Mouse (Mus musculus) gastrocnemius, postnatal 4 days (tissue): ENCODE measurements around the gene Zfp697. TPM values are rescaled to one million over a fixed set of nuclear protein-coding genes. Genes with fewer than 3 reads are reported as not detected.

ENCODE experiments used
- DNase-seq, 2 experiments: peaks; one replicate each; pipeline ENCODE4 v3.0.0; 2021 to 2022; ENCODE audit warnings: low spot score in 2 of 2, mixed read lengths in 2 of 2
- long read RNA-seq, 2 experiments: library from polyadenylated mRNA; stranded (forward); transcript quantifications; one replicate each; pipeline ENCODE4 v2.0.0; 2021
- total RNA-seq, 2 experiments: library from RNA; stranded (reverse); gene quantifications; 2 replicates each; pipeline ENCODE4 v1.2.3; 2021

Zfp697 gene
- total RNA-seq: 1 to 10 TPM; 4.0 TPM
- long read RNA-seq, experiment 1: 0 reads
- long read RNA-seq, experiment 2, partial matches to known transcripts: 0 of 1 reads
- long read RNA-seq, experiment 2, other reads (novel, unspliced or antisense): 0 of 1 reads

DNA sequence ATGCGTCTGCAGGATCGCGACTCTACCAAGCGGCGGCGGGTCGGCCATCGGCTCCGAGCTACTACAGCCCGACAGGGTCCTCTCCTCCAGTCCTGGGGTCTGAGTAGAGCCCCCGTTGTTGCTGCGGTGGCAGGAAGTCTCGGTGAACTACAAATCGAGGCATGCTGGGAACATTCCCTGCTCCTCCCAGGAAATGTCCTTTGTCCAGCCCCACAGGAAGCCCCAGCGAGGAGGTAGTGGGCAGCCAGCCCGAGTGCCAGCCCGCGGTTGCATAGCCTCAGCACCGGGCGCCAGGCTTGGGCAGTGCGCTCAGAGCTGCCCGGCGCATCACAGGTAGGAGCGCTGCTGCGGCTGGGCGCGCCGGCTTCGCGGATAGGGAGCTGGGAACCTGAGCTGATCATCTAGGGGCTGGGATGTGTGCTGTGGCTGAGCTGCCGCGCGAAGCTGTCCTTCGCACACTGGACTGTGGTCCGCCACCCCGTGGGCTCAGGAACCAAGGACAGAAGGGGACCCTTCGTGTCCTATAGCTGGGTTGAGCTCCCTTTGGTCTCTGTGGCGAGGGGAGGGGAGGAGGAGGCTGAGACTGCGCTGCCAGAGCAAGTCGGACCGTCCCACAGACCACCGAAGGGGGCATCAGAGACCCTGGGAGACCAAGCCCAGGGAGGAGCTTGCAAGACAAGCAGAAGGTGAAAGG is at the start of gene Zfp697:
Zfp697 (plus strand) TSS at position 216 of the 694 bp plus-strand sequence.
- peak; percentile 39 to 70 for DNase-seq

DNA sequence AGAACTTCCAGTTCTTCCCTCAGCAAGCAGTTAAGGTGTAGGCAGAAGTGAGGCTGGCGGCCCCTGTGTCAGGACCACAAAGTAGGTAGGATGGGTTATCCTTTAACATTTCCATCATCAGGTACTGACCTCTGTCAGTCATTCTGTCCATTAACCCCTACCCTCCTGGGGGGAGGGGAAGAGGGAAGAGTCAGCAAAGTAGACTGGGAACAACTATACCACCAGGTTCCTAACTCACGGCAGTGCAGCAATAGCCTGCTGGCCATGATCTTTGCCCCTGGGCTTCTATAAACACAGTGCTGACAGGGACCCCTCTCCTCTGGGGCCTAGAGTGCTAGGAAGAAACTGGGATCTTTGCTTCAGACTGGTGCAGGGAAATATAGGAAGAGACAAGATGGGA is 48.3 kb upstream of the Zfp697 start:
- DNase-seq: no peak

- no peak for DNase-seq
Observed at GRCm38 (mm10) chr3:98335331-98335730, 46.9 kb upstream of the Zfp697 start.

DNA sequence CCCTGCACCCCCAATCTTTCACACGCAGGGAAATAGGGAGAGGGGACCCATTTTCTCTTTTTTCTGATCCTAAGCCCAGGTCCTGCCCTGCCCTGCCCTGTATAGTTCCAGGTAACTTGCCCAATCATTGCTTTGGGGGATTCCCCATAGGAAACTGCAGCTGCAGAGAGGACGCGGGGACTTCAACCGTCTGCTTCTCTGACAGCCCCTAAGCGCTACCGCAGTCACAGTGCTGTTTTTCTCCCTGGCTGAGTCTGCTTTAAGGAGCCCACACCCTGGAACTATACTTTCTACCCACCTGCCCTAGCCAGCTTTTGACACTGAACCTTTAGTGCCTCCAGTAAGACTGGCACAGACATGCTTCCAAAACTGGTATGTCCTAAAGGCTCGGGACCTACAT is 46.4 kb upstream of the Zfp697 start:
- DNase-seq: no peak

- DNase-seq: no peak
Observed at GRCm38 (mm10) chr3:98336661-98337654, 45.3 kb upstream of the Zfp697 start.

DNA sequence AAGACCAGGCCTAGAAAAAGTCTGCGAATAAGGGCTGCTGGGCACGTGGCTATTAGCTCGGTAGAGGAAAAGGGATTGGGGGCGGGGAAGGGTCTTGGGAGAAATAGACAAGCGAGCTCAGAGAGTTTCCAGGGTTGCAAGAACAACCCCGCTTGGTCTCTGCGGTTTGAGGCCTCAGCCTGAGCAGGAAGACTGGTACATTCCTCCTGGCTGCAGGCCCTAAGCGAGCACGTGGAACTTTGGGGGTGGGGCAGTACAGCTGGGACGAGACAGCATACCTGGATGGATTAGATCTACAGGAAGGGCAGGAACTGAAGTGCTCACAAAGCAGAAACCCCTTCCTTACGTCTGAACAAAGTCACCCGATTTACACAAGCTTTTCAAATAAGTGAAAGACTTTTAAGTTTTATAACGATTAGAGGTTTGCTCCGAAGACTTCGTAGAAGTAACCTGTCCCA is 43.6 kb upstream of the Zfp697 start:
- DNase-seq: peak in 1 of 2 experiments; percentile 43

DNA sequence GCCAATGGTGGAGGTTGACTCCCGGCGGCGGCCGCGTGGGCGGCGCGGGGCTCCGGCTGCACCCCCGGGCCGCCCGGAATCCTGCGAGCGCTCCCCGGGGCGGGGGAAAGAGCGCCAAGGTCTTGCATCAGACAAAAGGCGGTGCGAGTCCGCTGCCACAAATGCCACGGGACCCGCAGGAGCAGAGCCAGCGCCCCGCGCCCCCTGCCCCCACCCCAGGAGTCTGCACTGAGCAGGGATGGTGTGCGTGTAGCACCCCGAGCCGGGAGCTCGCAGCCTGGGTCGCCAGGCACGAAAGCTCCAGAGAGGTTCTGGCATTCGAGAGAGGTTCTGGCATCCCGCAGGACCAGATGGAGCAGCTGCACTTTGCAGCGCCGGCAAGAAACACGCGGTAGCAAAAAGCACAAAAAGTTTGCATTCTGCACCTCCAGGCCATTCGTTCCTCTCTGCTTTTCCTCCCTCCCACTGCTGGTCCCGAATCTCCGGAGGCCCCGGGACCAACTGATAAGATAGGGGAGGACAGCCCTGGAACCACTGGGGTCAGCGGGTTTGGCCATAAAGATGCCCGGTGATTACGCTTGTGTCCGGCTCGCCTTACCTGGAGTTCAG is 43.1 kb upstream of the Zfp697 start:
- DNase-seq: peak; percentile 24 to 59

DNA sequence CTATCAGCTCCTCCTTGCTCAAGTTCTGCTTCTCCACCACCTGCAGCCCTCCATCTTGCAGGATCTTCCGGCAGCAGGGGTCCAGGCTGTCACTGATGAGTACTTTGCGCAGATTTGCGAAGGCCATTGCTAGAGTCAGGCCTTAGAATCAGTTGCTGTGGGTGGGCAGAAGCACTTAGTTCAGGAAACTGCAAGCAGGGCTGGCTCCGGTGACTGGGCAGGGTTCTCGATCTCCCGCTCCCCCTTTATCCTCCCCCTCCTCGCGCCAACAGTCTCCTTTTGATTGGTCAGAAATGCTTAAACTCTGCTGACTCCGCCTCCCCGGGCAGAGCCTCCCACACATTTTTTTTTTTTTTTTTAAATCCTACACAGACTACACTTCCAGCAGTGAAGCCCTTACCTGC is 42.6 kb upstream of the Zfp697 start, which contains the start of gene Phgdh:
Phgdh (minus strand) TSS at position 285 of the 404 bp plus-strand sequence.
- peak; percentile 39 to 73 for DNase-seq

GRCm38 (mm10) chr3:98340818-98341594 is 41.3 kb upstream of the Zfp697 start:
- no peak for DNase-seq

- no peak for DNase-seq
Observed at GRCm38 (mm10) chr3:98343235-98343634, 39.0 kb upstream of the Zfp697 start.

- DNase-seq: no peak
Observed at GRCm38 (mm10) chr3:98348106-98348505, 34.2 kb upstream of the Zfp697 start.

DNA sequence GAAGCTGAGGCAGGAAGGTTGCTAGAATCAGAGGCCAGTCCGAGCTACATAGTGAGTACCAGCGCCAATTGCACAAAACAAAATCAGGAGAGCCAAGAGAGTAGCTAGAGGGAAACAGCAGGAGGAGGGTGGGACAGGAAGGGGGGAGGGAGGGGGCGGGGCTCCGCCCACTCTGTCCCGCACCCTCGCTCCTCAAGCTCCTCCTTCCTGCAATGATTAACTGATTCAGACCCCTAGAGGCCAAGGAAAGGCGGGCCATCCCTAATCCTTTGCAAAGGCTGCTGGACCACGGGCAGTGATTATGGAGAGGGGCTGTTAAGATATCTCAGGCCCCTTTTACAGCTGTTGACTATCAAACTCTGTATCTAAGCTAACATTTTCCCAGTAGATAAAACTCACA is 33.6 kb upstream of the Zfp697 start:
- no peak for DNase-seq

DNA sequence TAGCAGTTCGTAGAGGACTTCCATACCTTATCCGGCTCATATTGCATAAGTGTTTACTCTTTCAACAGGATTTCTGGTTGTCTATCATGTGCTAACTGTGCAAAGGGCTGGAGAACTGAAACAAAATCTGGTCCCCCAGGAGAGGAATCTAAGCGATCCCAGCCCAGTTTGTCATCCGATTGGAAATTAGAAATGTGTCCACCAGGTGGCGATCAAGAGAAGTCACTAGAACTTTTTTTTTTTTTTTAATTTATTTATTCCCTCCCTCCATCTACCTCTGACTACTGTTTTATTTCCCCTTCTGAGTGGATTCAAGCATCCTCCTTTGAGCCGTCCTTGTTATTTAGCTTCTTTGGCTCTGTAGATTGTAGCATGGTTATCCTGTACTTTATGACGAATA is 28.4 kb upstream of the Zfp697 start:
- peak; percentile 45 to 79 for DNase-seq

DNA sequence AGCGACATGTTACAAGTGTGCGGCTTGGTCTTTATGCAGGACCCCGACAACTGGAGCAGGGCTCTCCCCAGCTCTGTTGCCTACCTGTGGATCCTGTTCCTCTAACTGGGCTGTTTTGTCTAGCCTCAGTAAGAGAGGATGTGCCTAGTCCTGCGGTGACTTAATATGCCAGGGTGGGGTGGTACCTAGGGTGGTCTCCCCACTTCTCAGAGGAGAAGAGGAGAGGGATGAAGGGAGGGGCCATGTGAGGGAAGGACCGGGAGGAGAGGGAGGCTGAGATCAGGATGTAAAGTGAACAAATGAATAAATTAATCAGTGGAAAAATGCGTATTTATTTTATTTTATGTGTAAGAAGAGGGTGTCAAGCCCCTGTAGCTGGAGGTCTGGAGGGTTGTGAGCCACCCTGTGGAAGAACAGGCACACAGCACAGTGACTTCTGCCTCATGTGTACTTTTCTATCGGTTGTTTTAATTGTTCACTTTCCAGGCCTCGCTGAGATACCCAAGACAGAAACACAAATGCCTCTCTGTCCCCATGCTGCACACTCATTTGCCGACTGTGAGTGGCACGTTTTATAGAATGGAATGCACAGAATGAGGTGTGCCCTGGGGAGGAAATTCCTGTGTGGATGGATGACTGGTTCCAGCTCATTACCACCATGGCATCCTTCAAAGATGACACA is 26.8 kb upstream of the Zfp697 start:
- DNase-seq: no peak

DNA sequence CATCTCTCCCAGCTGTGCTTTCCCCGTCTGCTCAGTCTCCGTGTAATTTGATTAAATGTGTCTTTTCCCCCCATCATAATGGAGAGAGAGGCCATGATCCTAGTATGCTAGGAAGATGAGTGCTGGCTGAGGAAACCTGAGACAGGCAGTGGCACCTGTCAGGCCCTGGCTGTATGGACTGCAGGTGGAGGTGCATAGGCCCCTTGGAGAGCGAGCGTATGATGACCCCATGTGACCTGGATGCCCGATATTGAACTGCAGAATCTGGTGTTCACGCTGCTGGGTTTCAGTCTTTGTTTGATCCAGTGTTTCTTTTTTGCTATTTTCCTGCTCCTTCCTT is 26.3 kb upstream of the Zfp697 start:
- no peak for DNase-seq

- no peak for DNase-seq
Observed at GRCm38 (mm10) chr3:98356632-98357370, 25.5 kb upstream of the Zfp697 start.

GRCm38 (mm10) chr3:98362753-98363152 is 19.5 kb upstream of the Zfp697 start:
- no peak for DNase-seq

- no peak for DNase-seq
Observed at GRCm38 (mm10) chr3:98366086-98366485, 16.2 kb upstream of the Zfp697 start.

DNA sequence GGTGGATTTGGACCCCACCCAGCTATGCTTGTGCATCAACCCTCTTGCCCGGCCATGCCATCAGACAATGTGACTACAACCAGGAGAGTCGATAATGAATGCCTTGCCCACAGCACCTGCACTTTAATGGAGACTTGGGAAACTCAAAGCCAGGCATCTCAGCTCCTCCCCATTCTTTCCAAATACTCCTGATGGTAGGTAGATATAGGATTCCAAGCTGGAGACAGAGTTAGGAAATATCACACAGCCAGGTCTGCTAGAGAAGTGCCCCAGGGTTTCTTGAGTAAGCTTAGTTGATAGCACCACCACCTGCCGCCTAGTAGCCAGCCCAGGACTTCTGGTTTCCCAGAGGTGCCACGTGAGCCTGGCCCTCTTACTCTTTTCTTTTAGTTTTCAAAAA is 15.4 kb upstream of the Zfp697 start:
- DNase-seq: no peak
